8 mouse cellular contexts compared by ENCODE assay signal in genomic region chr12:100725458-100725786, GRCm38 (mm10). TPM values are rescaled to one million over a fixed set of nuclear protein-coding genes. Genes with fewer than 3 reads are reported as not detected.
A peak's percentile ranks its signal among the peaks of the same experiment; 100 is the strongest.
DNase-seq lines count a peak whose midpoint lies in the region; ATAC-seq and TF ChIP-seq lines count a peak whose summit lies in the region.

No protein-coding gene starts in this region.

- no peak for TF ChIP-seq POLR2A in spleen, adult 2 months (IDR thresholded peaks at IDR 0.05; ENCODE audit: low read depth, low read length)

- no peaks in the 10 kb centered on the region; the same call in 1 of the 2 replicates for H3K27me3 ChIP-seq in erythroblast, embryonic 14.5 days (ENCODE audit: control insufficient read depth)
- H3K27me3 ChIP-seq in spleen, adult 2 months (ENCODE audit: control insufficient read depth, insufficient read depth, low read length): no peaks in the 10 kb centered on the region
- no peaks in the 10 kb centered on the region for H3K27me3 ChIP-seq in liver, embryonic 12.5 days (replicated peaks)

- H3K36me3 ChIP-seq in erythroblast, embryonic 14.5 days (ENCODE audit: control insufficient read depth): no peaks in the 10 kb centered on the region
- no peaks in the 10 kb centered on the region; the same call in 1 of the 2 replicates for H3K36me3 ChIP-seq in spleen, adult 2 months (ENCODE audit: control insufficient read depth, insufficient read depth, low read length)
- no peaks in the 10 kb centered on the region for H3K36me3 ChIP-seq in liver, embryonic 12.5 days

- peak overlapping the region; percentile 98 for H3K4me2 ChIP-seq in liver, embryonic 12.5 days

- no peak overlapping the region for H3K27ac ChIP-seq in spleen, adult 2 months (ENCODE audit: insufficient read depth, low read length)
- no peak overlapping the region for H3K27ac ChIP-seq in liver, embryonic 12.5 days

- no peak for ATAC-seq in erythroblast, adult 5-6 weeks (replicated peaks; ENCODE audit: low FRiP score, poor library complexity, severe bottlenecking)
- no peak for ATAC-seq in liver, embryonic 12.5 days

- 4% methylated on average over 17 of the region's 17 CpGs for WGBS in spleen, adult 2 months
- WGBS in liver, embryonic 12.5 days (ENCODE audit: insufficient replicate concordance): 6% methylated on average over 17 of the region's 17 CpGs

- H3K4me3 ChIP-seq in erythroblast, embryonic 14.5 days (replicated peaks): peak overlapping the region; percentile 83
- H3K4me3 ChIP-seq in spleen, adult 2 months (ENCODE audit: extremely low read depth, insufficient read depth, insufficient read length): peak overlapping the region; percentile 52
- H3K4me3 ChIP-seq in liver, embryonic 12.5 days: peak overlapping the region; percentile 71

- H3K9ac ChIP-seq in liver, embryonic 12.5 days: 0 out of 2 replicates have a peak overlapping the region, but pooled peaks have one; percentile 12

- no peaks in the 10 kb centered on the region for H3K9me3 ChIP-seq in erythroblast, embryonic 14.5 days (ENCODE audit: control insufficient read depth, low read length)
- no peaks in the 10 kb centered on the region for H3K9me3 ChIP-seq in liver, embryonic 12.5 days (replicated peaks)

- peaks cover 41% of the 10 kb centered on the region for H3K4me1 ChIP-seq in erythroblast, embryonic 14.5 days (ENCODE audit: control insufficient read depth)
- H3K4me1 ChIP-seq in spleen, adult 2 months (ENCODE audit: control insufficient read depth, insufficient read depth, insufficient read length): peaks cover 9% of the 10 kb centered on the region; the same call in 1 of the 2 replicates
- H3K4me1 ChIP-seq in liver, embryonic 12.5 days: peaks cover 35% of the 10 kb centered on the region

- TF ChIP-seq CTCF in spleen, adult 2 months (IDR thresholded peaks at IDR 0.05; ENCODE audit: extremely low read depth, insufficient read depth, insufficient read length, insufficient replicate concordance): no peak

- DNase-seq in spleen, adult 2 months (ENCODE audit: low read depth in 1 of 2, low spot score in 2 of 2): no peak
- DNase-seq in spleen, postnatal 14 days (ENCODE audit: low spot score in 2 of 2): no peak
- no peak for DNase-seq in urinary bladder, postnatal 14 days (ENCODE audit: low spot score)
- no peak for DNase-seq in adrenal gland, adult 8-10 months
- no peak for DNase-seq in left cerebral cortex, adult 9 months (ENCODE audit: low spot score in 2 of 2)

RNA-seq across cellular contexts. Expression of gene Rps6ka5, which starts 1.4 kb away (rescaled TPM):
- 0.10 and 0.15 TPM in 2 replicates for polyA plus RNA-seq in erythroblast, embryonic 14.5 days (2012)
- total RNA-seq in erythroblast, adult 5-6 weeks (2015; ENCODE audit: low replicate concordance): 7.5 and 11.9 TPM in 2 replicates
- 6.7 and 11.8 TPM in 2 replicates for total RNA-seq in erythroblast, adult 5-6 weeks (2017; ENCODE audit: low replicate concordance)
- 1.7 and 2.1 TPM in 2 replicates for polyA plus RNA-seq in spleen, adult 2 months (2012; rRNA removed)
- polyA plus RNA-seq in liver, embryonic 12.5 days (2016; fragmentation: Nextera tagmentation; extraction: Ambion mirVana): 2.2 and 2.5 TPM in 2 replicates
- total RNA-seq in adrenal gland, adult 8-10 months (2022): 1 to 10 TPM; 4.7 to 8.7 (median 6.9) TPM

RNA-seq across cellular contexts. Expression of gene Dglucy, which starts 53.4 kb away (rescaled TPM):
- polyA plus RNA-seq in erythroblast, embryonic 14.5 days (2012): 0.03 TPM in 1 of 2 replicates, not detected in the other
- total RNA-seq in erythroblast, adult 5-6 weeks (2015; ENCODE audit: low replicate concordance): 6.1 and 7.7 TPM in 2 replicates
- 1.1 and 11.8 TPM in 2 replicates for total RNA-seq in erythroblast, adult 5-6 weeks (2017; ENCODE audit: low replicate concordance)
- polyA plus RNA-seq in spleen, adult 2 months (2012; rRNA removed): 4.8 and 5.2 TPM in 2 replicates
- polyA plus RNA-seq in liver, embryonic 12.5 days (2016; fragmentation: Nextera tagmentation; extraction: Ambion mirVana): 0.64 and 0.90 TPM in 2 replicates
- 10 to 100 TPM; 20.7 to 31.2 (median 23.0) TPM for total RNA-seq in adrenal gland, adult 8-10 months (2022)
